Mouse (Mus musculus): ENCODE measurements around the gene Ccdc110.

DNA sequence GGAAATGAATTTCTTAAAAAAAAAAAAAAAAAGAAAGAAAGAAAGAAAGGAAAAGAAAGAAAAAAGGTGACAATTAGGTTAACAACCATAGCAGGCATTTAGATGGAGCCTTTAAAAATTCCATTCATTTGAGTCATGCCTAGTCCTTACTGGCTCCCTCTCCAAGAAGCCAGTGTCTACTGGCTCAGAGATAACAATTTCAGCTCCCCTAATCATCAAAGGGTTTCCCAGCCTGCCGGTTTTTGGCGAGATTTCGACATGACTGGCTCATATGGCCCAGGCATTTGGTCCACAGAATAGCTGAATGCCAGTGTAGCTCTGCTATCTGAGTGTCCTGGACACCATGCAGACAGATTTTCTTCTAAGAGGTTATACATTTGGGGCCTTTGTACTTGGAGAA is 30.8 kb upstream of the Ccdc110 start:
- TF ChIP-seq CTCF (IDR thresholded peaks at IDR 0.05 in 2 of 3, conservative IDR thresholded peaks at IDR 0.05 in 1 of 3; ENCODE audit: control insufficient read depth in 1 of 3, insufficient read depth in 1 of 3, low read depth in 2 of 3, low read length in 3 of 3, poor library complexity in 1 of 3, severe bottlenecking in 1 of 3) (no peak), POLR2A (IDR thresholded peaks at IDR 0.05; ENCODE audit: control insufficient read depth in 1 of 2, insufficient read depth in 1 of 2, low read depth in 1 of 2, low read length in 2 of 2, poor library complexity in 1 of 2) (no peak), HCFC1 (IDR thresholded peaks at IDR 0.05; ENCODE audit: low read depth, low read length) (no peak), MEF2A (IDR thresholded peaks at IDR 0.05; ENCODE audit: extremely low read depth, insufficient replicate concordance, low read depth, low read length, poor library complexity, severe bottlenecking) (no peak), MAZ (IDR thresholded peaks at IDR 0.05; ENCODE audit: low read depth, low read length) (no peak), USF1 (IDR thresholded peaks at IDR 0.05; ENCODE audit: low read depth, low read length) (no peak), EP300 (IDR thresholded peaks at IDR 0.05; ENCODE audit: low read depth in 1 of 2, low read length in 2 of 2) (no peak), ETS1 (IDR thresholded peaks at IDR 0.05; ENCODE audit: low read depth, low read length) (no peak), RAD21 (IDR thresholded peaks at IDR 0.05; ENCODE audit: low read depth, low read length) (no peak), GATA1 (IDR thresholded peaks at IDR 0.05; ENCODE audit: low read depth, low read length) (no peak), POLR2AphosphoS2 (IDR thresholded peaks at IDR 0.05; ENCODE audit: low read length) (no peak), USF2 (IDR thresholded peaks at IDR 0.05; ENCODE audit: borderline replicate concordance in 1 of 2, insufficient read depth in 1 of 2, low read depth in 1 of 2, low read length in 2 of 2) (no peak), JUND (IDR thresholded peaks at IDR 0.05; ENCODE audit: low read depth, low read length) (no peak), TBP (IDR thresholded peaks at IDR 0.05; ENCODE audit: low read depth, low read length) (no peak)
